Mouse (Mus musculus) megakaryocyte, embryonic 14.5 days (primary cell): Measurements from ENCODE around the gene A830031A19Rik.

Experiments used
- FLI1 ChIP-seq: IDR thresholded peaks from 2 replicates; pipeline ENCODE4 v1.6.1; 2012; ENCODE audit warnings: low read length, inconsistent platforms, mixed read lengths
- GATA1 ChIP-seq: IDR thresholded peaks from 3 replicates; pipeline ENCODE4 v1.6.1; 2012; ENCODE audit warnings: mixed read lengths, low read length, inconsistent platforms, borderline replicate concordance

DNA sequence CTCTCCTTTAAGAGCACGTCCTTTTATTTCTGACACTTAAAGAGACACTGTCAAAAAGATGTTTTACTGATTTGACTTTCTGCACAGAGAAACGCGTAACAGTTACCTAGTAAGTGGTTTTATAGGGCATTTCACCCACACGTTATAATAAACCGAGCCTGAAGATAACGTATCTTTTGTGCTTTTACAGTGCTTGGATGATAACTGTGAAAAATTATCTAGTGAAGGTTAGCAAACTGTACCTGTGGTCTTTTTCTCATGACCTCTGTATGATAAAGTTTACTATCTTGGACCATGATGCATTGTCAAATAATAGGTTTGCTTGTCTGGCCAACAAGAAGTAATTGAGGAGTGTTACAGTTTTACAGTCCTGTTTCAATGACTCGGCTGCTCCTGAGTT lies 74.2 kb downstream of the A830031A19Rik start:
- TF ChIP-seq GATA1 (no peak), FLI1 (no peak)
